Mouse (Mus musculus): ENCODE measurements around the gene Cachd1. TPM values are rescaled to one million over a fixed set of nuclear protein-coding genes. Genes with fewer than 3 reads are reported as not detected.

Cachd1 gene
- polyA plus RNA-seq, 1 experiment from 2014 or later: 34.7 TPM

DNA sequence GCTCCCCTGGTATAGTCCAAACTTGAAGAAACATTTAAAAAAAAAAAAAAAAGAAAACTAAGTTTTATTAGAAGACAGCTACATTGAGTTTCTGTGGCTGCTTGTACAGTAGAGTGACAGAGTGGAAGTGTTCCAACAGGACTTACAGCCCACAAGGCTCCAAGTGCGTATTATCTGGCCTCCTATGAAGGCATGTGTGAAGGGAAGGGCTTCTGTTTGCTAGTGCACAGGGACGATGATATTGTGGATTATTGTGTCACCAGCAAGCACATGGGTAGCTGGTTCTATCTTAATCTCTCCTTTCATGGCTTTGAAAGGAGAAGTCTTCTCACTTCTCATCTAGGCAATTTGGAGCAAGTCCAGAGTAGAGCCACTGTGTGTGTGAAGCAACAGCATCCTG, 138.6 kb downstream of the Cachd1 start:
- H3K27ac ChIP-seq: no peak overlapping the region
- H3K4me3 ChIP-seq: no peak overlapping the region
- H3K27me3 ChIP-seq: no peaks in the 10 kb centered on the region
- H3K9ac ChIP-seq: no peak overlapping the region
- no peak for ATAC-seq (ENCODE audit: low FRiP score)
- H3K36me3 ChIP-seq: peaks cover 7% of the 10 kb centered on the region; the same call in 1 of the 2 replicates
- peaks cover 37% of the 10 kb centered on the region for H3K4me1 ChIP-seq
- no peaks in the 10 kb centered on the region for H3K9me3 ChIP-seq (replicated peaks)
- H3K4me2 ChIP-seq (replicated peaks): no peak overlapping the region
- 87% methylated on average over 2 of the region's 2 CpGs for WGBS

DNA sequence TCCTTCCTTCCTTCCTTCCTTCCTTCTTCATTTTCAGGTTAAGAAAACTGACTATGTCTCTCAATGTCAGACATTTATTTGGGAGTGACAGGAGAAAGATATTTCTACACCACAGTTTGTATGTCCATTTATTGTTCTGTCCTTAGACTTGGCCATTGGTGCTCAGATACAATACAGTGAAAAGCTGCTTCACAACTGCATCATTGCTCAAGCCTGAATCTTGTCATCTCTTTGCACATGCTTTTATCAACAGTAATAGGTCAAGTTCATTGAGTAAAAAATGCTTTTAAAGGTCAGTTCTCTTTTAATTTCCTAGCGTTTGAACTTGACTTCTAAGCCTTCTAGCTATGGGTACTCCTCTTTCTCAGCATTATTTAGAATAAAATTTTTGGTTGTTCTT, 141.0 kb downstream of the Cachd1 start:
- Histone ChIP-seq H3K4me1 (peaks cover 22% of the 10 kb centered on the region), H3K9me3 (replicated peaks) (no peaks in the 10 kb centered on the region), H3K9ac (no peak overlapping the region), H3K27ac (no peak overlapping the region), H3K27me3 (no peaks in the 10 kb centered on the region), H3K4me3 (no peak overlapping the region), H3K4me2 (replicated peaks) (no peak overlapping the region), H3K36me3 (peaks cover 7% of the 10 kb centered on the region; the same call in 1 of the 2 replicates)
- WGBS: 83% methylated on average over 1 of the region's 1 CpGs
- no peak for ATAC-seq (ENCODE audit: low FRiP score)

DNA sequence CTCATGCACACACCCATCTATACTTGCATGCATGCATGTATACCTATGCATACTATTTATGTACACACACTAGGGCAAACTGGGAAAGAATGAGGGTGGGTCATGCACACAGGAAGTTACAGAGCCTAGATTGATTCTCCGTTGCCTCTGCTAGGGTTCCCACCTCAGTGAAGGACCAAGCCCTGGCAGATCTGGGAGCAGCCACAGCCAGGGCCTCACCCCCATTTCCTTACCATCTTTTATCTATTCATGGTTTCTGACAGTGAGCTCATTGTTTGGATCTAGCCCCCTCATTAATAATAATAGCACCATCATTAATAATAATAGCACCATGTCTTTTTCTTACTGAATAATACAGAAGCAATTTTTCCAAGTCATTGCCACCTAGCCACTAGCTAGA, 143.9 kb downstream of the Cachd1 start:
- no peaks in the 10 kb centered on the region for H3K27me3 ChIP-seq
- no peak overlapping the region for H3K4me3 ChIP-seq
- H3K27ac ChIP-seq: no peak overlapping the region
- H3K36me3 ChIP-seq: peaks cover 7% of the 10 kb centered on the region; the same call in 1 of the 2 replicates
- ATAC-seq (ENCODE audit: low FRiP score): peak; percentile 63
- 52% methylated on average over 1 of the region's 1 CpGs for WGBS
- no peak overlapping the region for H3K9ac ChIP-seq
- no peaks in the 10 kb centered on the region for H3K9me3 ChIP-seq (replicated peaks)
- H3K4me2 ChIP-seq (replicated peaks): no peak overlapping the region
- H3K4me1 ChIP-seq: peaks cover 14% of the 10 kb centered on the region

DNA sequence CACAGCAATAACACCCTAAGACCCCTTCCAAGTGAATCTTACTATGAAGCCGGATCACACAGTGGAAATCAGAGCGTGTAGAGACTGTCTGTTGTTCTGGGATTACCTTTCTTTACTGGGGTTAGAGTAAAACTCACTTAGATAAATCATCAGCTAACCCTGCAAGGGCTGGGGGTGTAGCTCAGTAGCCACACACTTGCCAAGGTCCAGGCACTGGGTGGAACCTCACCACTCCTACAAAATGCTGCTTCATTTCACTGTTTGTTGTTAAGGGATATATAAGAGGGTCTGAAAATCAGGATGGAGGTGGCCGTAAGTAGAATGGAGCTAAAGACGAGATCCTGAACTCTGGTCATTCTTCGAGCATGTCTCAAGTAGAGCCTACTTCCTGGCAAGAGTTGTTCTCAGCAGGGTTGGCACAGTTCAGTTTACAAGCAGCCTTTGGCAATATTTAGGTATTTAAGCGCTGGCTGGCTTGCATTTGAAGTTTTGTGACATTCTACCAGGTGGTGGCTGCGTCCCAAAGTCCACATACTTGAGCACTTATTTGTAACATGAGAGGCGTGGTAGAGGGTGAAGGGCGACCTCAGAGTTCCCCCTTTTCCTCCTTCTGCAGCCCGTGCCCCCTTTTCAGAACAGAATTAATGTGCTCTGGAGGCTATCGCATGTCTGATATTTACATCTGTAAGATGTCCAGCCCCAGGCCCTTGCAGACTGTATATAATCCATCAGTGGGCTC, 146.5 kb downstream of the Cachd1 start:
- Histone ChIP-seq H3K9me3 (replicated peaks) (no peaks in the 10 kb centered on the region), H3K36me3 (peaks cover 7% of the 10 kb centered on the region; the same call in 1 of the 2 replicates), H3K4me1 (peaks cover 14% of the 10 kb centered on the region), H3K27me3 (no peaks in the 10 kb centered on the region), H3K9ac (no peak overlapping the region), H3K27ac (no peak overlapping the region), H3K4me3 (no peak overlapping the region), H3K4me2 (replicated peaks) (no peak overlapping the region)
- 72% methylated on average over 11 of the region's 11 CpGs for WGBS
- no peak for ATAC-seq (ENCODE audit: low FRiP score)

DNA sequence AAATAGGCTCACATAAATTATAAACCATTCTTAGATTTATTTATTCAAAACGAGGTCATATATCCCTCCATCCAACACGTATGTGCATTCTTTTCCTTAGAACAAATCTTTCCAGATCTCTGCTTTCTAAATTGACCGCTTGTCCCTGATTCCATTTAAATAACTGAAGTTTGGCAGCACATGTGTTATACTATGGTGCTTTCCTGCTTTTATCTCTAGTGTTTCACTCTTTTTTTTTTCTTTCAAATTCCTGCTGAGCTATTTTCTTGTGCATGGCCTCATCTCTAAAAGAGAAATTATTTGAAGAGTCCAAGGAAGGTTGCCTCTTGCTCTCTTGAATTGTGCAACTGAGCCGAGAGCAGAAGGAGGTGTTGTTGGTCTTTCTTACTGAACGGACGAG, 147.1 kb downstream of the Cachd1 start:
- H3K9ac ChIP-seq: no peak overlapping the region
- peaks cover 14% of the 10 kb centered on the region for H3K4me1 ChIP-seq
- 83% methylated on average over 6 of the region's 6 CpGs for WGBS
- 0 out of 2 replicates have a peak, but pooled peaks cover 4% of the 10 kb centered on the region for H3K36me3 ChIP-seq
- H3K4me3 ChIP-seq: no peak overlapping the region
- no peak for ATAC-seq (ENCODE audit: low FRiP score)
- H3K27ac ChIP-seq: no peak overlapping the region
- H3K27me3 ChIP-seq: no peaks in the 10 kb centered on the region
- no peaks in the 10 kb centered on the region for H3K9me3 ChIP-seq (replicated peaks)
- no peak overlapping the region for H3K4me2 ChIP-seq (replicated peaks)

DNA sequence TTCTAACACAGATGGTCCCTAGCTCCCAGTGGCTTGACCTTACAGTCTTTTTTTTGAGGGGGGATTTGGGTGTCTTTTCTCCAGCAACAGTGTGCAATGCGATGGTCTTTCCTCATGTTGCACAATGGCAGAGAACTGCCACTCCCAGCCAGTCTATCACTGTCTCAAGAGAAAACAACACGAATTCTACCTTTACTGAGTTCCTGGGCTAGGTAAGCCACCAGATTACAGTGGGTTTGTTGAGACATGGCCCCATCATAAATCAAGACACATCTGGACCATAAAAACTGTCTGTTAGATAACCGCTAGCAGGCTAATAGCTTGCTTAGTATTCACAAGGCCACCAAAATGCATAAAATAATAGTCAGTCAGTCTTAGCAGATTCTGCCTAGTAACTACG, 147.8 kb downstream of the Cachd1 start:
- Histone ChIP-seq H3K27ac (no peak overlapping the region), H3K4me2 (replicated peaks) (no peak overlapping the region), H3K9me3 (replicated peaks) (no peaks in the 10 kb centered on the region), H3K9ac (no peak overlapping the region), H3K4me3 (no peak overlapping the region), H3K4me1 (peaks cover 14% of the 10 kb centered on the region), H3K36me3 (no peaks in the 10 kb centered on the region), H3K27me3 (no peaks in the 10 kb centered on the region)
- 82% methylated on average over 4 of the region's 4 CpGs for WGBS
- ATAC-seq (ENCODE audit: low FRiP score): no peak

DNA sequence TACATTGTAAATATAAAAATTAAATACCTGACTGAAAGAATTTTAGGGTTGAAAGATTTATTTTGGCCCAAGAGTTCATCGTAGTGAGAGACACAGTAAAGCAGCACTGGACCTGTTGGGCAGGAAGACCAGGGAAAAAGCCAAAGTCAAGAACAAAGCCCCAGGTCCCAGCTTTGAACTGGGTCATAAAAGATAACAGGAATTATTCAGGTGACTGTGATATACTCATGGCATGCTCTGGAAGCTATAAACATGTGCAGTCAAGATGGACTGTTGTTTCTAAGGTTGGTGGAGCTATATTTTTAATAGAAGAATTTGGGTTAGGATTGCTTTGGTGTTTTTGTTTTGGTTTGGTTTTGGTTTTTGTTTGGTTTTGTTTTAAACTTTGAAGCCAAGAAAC, 148.7 kb downstream of the Cachd1 start:
- Histone ChIP-seq H3K36me3 (no peaks in the 10 kb centered on the region), H3K4me2 (replicated peaks) (no peak overlapping the region), H3K9me3 (replicated peaks) (no peaks in the 10 kb centered on the region), H3K4me1 (peaks cover 12% of the 10 kb centered on the region), H3K4me3 (no peak overlapping the region), H3K27me3 (no peaks in the 10 kb centered on the region), H3K27ac (no peak overlapping the region), H3K9ac (no peak overlapping the region)
- ATAC-seq (ENCODE audit: low FRiP score): no peak
- WGBS: 93% methylated on average over 1 of the region's 1 CpGs

DNA sequence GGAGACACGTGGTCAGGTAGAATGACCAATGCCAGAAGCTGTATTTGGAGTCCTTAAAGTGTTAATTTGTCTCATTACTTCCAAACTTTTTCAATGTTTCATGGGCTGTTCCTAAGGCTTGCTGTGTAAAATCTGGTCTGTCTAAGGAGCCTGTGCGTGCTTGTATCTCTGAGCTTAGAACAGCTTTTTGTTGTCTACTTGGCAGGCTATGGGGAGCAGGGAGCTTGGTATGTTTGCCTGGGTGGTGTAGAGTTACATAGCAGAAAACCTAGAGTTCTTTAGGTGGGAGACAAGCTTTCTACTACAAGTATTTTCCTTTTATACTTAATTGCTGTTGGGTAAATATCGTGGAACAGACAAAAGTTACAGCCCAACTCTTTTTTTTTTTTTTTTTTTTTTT, 150.1 kb downstream of the Cachd1 start:
- no peak for ATAC-seq (ENCODE audit: low FRiP score)
- Histone ChIP-seq H3K36me3 (no peaks in the 10 kb centered on the region), H3K4me1 (peaks cover 6% of the 10 kb centered on the region; the same call in 1 of the 2 replicates), H3K4me2 (replicated peaks) (no peak overlapping the region), H3K27me3 (no peaks in the 10 kb centered on the region), H3K27ac (no peak overlapping the region), H3K9me3 (replicated peaks) (no peaks in the 10 kb centered on the region), H3K9ac (no peak overlapping the region), H3K4me3 (no peak overlapping the region)
- WGBS: 69% methylated on average over 3 of the region's 3 CpGs

DNA sequence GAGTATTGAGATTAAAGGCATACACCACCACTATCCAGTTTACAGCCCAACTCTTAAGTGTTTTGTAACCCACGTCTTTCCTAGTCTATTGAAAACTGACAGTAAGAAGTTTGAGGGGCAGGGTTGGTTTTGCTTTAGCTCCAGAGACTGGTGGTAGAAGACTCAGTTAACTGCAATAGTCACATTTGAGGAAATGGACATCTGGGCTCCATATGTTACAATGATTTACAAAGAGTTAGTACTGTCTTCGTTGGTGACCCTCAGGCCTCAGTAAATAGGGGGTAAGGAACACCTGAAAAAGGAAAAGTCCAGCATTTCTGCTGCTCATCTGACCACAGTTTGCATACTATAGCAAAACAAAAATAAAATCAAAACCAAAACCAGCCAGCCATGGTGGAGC, 150.6 kb downstream of the Cachd1 start:
- no peak for ATAC-seq (ENCODE audit: low FRiP score)
- Histone ChIP-seq H3K9ac (no peak overlapping the region), H3K27ac (no peak overlapping the region), H3K36me3 (no peaks in the 10 kb centered on the region), H3K27me3 (no peaks in the 10 kb centered on the region), H3K4me1 (peaks cover 6% of the 10 kb centered on the region; the same call in 1 of the 2 replicates), H3K9me3 (replicated peaks) (no peaks in the 10 kb centered on the region), H3K4me2 (replicated peaks) (no peak overlapping the region), H3K4me3 (no peak overlapping the region)
- 59% methylated on average over 2 of the region's 2 CpGs for WGBS

DNA sequence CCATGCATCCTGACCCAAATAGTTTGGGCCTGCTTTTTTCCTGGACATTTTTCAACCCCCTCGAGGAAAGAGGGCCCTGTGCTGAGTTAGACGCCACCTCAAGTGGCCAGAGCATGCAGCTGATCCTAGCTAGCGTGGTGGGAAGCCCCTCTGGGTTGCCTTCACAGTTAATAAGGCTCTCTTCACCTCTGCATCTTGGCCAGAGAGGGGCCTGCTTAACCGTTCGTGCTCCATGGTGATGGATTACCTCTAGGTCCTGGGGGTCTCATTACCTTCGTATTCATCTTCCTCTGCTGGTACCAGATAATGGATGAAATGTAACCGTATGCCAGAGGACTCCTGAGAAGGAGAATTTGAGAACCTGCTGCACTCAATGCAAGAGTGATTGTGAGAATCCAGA, 167.2 kb downstream of the Cachd1 start:
- no peaks in the 10 kb centered on the region; the same call in 1 of the 2 replicates for H3K36me3 ChIP-seq
- no peaks in the 10 kb centered on the region for H3K9me3 ChIP-seq (replicated peaks)
- 59% methylated on average over 7 of the region's 7 CpGs for WGBS
- H3K4me2 ChIP-seq (replicated peaks): no peak overlapping the region
- H3K27ac ChIP-seq: no peak overlapping the region
- no peak for ATAC-seq (ENCODE audit: low FRiP score)
- no peaks in the 10 kb centered on the region for H3K27me3 ChIP-seq
- no peak overlapping the region for H3K4me3 ChIP-seq
- peaks cover 16% of the 10 kb centered on the region for H3K4me1 ChIP-seq
- no peak overlapping the region for H3K9ac ChIP-seq

DNA sequence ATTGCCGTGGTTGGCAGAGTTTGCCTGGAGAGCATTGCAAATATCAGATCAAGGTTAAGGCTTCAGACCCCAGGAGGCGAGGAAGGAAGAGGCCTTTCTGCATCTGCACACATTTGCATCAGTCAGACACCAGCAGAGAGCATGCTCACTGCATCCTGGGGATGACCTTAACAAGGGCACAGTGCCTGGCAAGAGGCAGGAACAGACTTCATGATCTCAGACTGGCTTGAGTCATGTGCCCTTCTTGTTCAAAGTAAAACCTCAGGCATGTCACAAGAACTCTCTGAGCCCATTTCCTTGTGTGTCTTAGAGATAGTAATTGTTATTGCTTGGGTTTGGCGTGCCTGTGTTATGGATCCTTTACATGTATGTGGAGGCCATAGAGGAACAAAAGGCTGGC, 167.8 kb downstream of the Cachd1 start:
- no peak for ATAC-seq (ENCODE audit: low FRiP score)
- Histone ChIP-seq H3K4me2 (replicated peaks) (no peak overlapping the region), H3K27ac (no peak overlapping the region), H3K9ac (no peak overlapping the region), H3K36me3 (no peaks in the 10 kb centered on the region; the same call in 1 of the 2 replicates), H3K27me3 (no peaks in the 10 kb centered on the region), H3K9me3 (replicated peaks) (no peaks in the 10 kb centered on the region), H3K4me3 (no peak overlapping the region), H3K4me1 (peaks cover 16% of the 10 kb centered on the region)
- 79% methylated on average over 3 of the region's 3 CpGs for WGBS

DNA sequence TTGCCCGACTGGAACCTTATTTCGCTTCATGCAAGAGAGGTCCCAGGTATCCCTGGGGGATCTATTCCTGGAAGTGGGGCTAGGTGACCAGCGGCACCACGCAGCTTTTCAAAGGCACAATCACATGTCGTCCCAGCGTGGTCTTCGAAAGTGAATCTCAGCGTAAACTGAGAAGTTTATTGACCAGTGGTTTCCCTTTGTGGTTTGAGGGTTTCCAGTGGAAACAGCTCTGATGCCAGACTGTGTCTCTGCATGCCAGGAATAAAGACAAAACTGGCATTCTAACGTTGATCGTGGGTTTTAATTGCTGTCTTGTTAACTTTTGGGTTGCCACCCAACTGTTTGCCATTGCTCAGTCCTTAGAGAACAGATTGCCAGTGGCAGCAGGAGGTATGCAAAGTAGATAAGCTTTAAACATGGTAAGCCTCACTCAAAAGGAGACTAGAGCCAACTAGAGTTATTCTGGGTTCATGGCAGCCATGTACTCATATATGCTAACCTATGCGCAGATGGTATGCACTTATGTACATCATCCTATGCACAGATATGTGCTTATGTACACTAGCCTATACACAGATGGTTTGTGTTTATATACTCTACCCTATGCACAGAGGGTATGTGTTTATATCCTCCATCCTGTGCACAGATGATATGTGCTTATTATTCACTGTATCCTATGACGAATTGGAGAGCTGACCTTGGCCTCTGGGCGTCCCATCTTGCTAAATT, 168.9 kb downstream of the Cachd1 start:
- H3K36me3 ChIP-seq: peaks cover 4% of the 10 kb centered on the region; the same call in 1 of the 2 replicates
- peaks cover 16% of the 10 kb centered on the region for H3K4me1 ChIP-seq
- no peak for ATAC-seq (ENCODE audit: low FRiP score)
- H3K4me3 ChIP-seq: no peak overlapping the region
- H3K4me2 ChIP-seq (replicated peaks): no peak overlapping the region
- H3K9me3 ChIP-seq (replicated peaks): no peaks in the 10 kb centered on the region
- no peaks in the 10 kb centered on the region for H3K27me3 ChIP-seq
- WGBS: 90% methylated on average over 13 of the region's 13 CpGs
- no peak overlapping the region for H3K27ac ChIP-seq
- no peak overlapping the region for H3K9ac ChIP-seq

All from hindbrain, embryonic 12.5 days (tissue).